Mouse (Mus musculus) midbrain, embryonic 10.5 days (tissue): ENCODE measurements at regions not wholly inside any gene's neighbourhood (a gene's known extent, or its start where the extent isn't known, plus 50 kb on each side); places are given as distances from the start of the nearest gene placed in this dataset. TPM values are rescaled to one million over a fixed set of nuclear protein-coding genes. Genes with fewer than 3 reads are reported as not detected.

Source experiments
- DNase-seq: peaks from one replicate; pipeline ENCODE4 v3.0.0-alpha.2; 2017; ENCODE audit warnings: low spot score
- H3K27ac ChIP-seq: fragments of 300-500 bp; sonication (generic); replicated peaks from 2 replicates; pipeline ENCODE4 v1.5.1; 2016; ENCODE audit warnings: mild to moderate bottlenecking
- H3K27me3 ChIP-seq: fragments of 300-500 bp; sonication (generic); 2 replicates; pipeline ENCODE4 v1.6.1; 2016; ENCODE audit warnings: low read depth, mild to moderate bottlenecking; ENCODE audit not compliant: poor library complexity, severe bottlenecking
- H3K36me3 ChIP-seq: fragments of 300-500 bp; sonication (generic); 2 replicates; pipeline ENCODE4 v1.6.1; 2016; ENCODE audit warnings: mild to moderate bottlenecking, moderate library complexity
- H3K4me1 ChIP-seq: fragments of 300-500 bp; sonication (generic); 2 replicates; pipeline ENCODE4 v1.6.1; 2016
- H3K4me3 ChIP-seq: fragments of 300-500 bp; sonication (generic); 2 replicates; pipeline ENCODE4 v1.5.1; 2016; ENCODE audit warnings: mild to moderate bottlenecking, moderate library complexity
- H3K9me3 ChIP-seq: fragments of 300-500 bp; sonication (generic); replicated peaks from 2 replicates; pipeline ENCODE4 v1.6.1; 2016; ENCODE audit warnings: mild to moderate bottlenecking
- WGBS: fragments of 180-500 bp; shearing (Covaris S2); methylation state at CpG from one replicate; pipeline ENCODE4 v1.1.7; 2016; 5-methylcytosine and 5-hydroxymethylcytosine counted together
- microRNA-seq: library from miRNA; unstranded; fragments of <30 nt; microRNA quantifications from one replicate; pipeline ENCODE4, GENCODE M21; 2017

DNA sequence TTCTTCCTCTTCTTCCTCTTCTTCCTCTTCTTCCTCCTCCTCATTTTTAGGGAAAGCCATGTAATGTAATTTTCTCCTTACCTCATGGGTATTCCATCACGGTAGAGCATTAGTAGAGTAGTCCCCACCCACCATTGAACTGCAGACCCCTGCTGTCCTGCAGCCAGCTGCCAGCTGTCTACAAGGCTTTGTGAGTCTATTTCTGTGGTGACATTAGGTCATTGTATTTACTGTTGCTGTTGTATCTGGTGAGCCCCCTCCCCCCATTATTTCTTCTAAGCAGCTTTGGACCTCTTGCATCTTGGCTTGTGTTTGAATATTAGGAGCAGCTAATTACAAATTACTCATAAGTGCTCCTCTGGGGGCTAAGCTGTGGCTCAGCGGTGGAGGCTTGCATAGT is 66.0 kb upstream of the Zfhx3 start:
- Histone ChIP-seq H3K4me3 (no peak overlapping the region), H3K27me3 (peaks cover 13% of the 10 kb centered on the region), H3K27ac (no peak overlapping the region), H3K9me3 (no peaks in the 10 kb centered on the region; the same call in 1 of the 2 replicates), H3K4me1 (peaks cover 16% of the 10 kb centered on the region), H3K36me3 (no peaks in the 10 kb centered on the region)
- DNase-seq, result no peak
- 58% methylated on average over 2 of the region's 2 CpGs for WGBS

DNA sequence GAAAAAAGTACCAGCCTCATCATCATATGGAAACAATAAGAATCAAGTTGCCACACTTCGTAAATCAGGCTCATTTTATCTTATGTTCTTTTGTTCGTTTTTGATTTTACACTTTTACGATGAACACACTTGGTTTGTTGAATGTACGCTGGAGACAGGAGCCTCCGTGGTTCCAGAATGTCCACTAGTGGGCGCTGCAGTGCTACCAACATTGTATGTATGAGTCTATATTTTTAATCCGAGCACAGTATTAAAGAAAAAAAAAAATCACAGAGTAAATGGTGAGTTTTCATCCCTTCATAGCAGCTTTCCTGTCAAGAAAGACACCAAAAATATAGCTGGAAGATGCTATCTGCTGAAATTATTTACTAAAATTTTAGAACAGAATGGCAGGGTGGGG is 60.6 kb upstream of the Zfhx3 start:
- Histone ChIP-seq H3K4me1 (peaks cover 28% of the 10 kb centered on the region), H3K36me3 (no peaks in the 10 kb centered on the region), H3K4me3 (no peak overlapping the region), H3K9me3 (no peaks in the 10 kb centered on the region), H3K27ac (no peak overlapping the region), H3K27me3 (peaks cover 13% of the 10 kb centered on the region)
- no peak for DNase-seq
- WGBS, result 35% methylated on average over 7 of the region's 7 CpGs

DNA sequence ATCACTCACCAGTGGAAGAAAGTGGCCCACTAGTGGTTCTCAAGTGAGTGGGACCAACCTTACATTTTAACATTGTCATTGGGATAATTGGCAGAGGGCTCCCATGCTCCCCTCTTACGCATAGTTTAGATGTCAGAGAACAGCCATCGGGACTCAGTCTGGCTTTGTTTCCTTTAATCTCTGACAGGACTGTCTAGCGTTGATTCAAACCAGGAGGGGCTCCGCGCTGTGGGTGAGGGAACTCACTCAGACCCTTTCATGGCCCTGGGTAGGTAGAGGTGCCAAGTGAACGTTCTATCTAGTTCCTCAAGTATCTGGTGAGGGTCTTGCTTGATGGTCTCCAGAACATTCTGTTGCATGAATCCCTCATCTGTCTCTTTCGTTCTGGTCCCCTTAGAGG is 56.9 kb upstream of the Zfhx3 start:
- H3K9me3 ChIP-seq, result no peaks in the 10 kb centered on the region
- H3K27ac ChIP-seq, result peak overlapping the region; percentile 43
- peaks cover 36% of the 10 kb centered on the region for H3K4me1 ChIP-seq
- no peak overlapping the region for H3K4me3 ChIP-seq
- H3K27me3 ChIP-seq, result no peaks in the 10 kb centered on the region
- H3K36me3 ChIP-seq, result no peaks in the 10 kb centered on the region
- 61% methylated on average over 7 of the region's 7 CpGs for WGBS
- DNase-seq, result no peak

DNA sequence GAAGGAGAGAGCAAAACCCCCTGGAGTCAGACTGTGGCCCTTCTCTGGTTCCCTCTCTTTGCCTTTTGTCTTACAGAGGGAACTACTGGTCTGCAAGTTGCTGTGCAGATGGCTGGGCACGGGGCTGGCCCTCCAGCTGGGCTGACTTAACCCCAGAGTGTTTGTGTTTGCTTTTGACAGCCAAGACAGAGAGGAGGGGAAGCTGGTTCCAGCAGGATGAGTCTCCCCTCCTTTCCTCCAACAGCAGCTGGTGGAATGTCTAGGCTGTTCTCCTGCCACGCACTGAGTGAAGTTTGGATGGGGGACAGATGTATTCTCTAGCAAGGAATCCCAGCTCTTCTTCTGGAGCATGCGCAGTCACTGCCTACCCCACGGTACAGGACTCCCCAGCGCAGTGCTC is 56.5 kb upstream of the Zfhx3 start:
- Histone ChIP-seq H3K4me1 (peaks cover 36% of the 10 kb centered on the region), H3K4me3 (no peak overlapping the region), H3K27ac (peak overlapping the region; percentile 43), H3K36me3 (no peaks in the 10 kb centered on the region), H3K9me3 (no peaks in the 10 kb centered on the region), H3K27me3 (no peaks in the 10 kb centered on the region)
- DNase-seq, result peak; percentile 50
- 65% methylated on average over 5 of the region's 5 CpGs for WGBS

DNA sequence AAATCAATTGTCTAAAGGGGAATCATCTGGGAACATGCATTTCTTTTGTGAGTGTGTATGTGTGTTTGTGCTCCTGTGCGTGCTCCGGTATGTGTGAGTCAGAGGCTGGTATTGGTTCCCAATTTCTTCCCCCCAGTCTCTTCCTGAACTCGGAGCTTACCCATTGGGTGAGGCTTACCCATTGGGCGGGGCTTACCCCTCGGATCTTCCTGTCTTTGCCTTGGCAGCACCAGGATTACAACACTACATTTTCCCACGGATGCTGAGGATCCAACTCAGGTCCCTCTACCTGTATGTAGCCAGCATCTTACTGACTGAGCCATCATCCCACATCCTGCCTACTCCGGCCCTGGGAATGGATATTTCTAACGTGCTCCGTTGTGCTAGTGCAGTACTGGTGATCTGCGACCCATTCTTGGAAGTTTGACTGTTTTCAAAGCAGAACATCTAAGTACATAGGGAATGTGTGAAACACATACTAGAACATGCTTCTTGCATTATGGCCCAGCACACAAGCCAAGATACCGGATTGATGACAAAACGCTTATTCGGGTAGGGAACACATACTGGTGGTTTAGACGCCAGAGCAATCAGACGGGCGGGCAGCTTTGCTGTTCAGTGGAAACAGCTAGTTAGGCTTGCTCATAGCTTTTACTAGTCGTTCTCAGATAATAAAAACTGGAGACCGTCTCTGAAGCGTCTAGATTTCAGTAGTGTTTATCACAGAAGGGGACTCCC is 55.8 kb upstream of the Zfhx3 start:
- WGBS, result 91% methylated on average over 19 of the region's 19 CpGs
- no peaks in the 10 kb centered on the region for H3K9me3 ChIP-seq
- DNase-seq, result no peak
- H3K27ac ChIP-seq, result no peak overlapping the region
- peaks cover 36% of the 10 kb centered on the region for H3K4me1 ChIP-seq
- H3K36me3 ChIP-seq, result no peaks in the 10 kb centered on the region
- no peak overlapping the region for H3K4me3 ChIP-seq
- no peaks in the 10 kb centered on the region for H3K27me3 ChIP-seq

DNA sequence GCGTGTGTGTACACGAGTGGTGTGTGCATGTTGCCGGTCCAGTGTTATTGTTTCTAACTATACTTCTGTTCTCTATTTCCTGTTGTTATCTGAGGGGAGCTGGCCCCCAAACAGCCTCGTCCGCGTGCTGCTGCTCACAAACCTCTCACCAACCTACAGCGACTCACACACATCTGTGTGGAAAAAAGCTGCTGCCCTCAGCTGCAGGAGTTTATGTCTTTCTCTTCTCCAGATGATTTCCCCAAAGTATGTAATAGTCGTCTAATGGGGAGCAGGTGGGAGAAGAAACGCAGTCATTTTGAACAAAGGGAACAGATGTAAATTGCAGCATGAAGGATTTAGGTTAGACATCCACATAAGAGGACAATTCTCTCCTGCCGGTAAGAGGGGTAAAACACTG is 55.1 kb upstream of the Zfhx3 start:
- Histone ChIP-seq H3K36me3 (no peaks in the 10 kb centered on the region), H3K4me1 (peaks cover 34% of the 10 kb centered on the region), H3K9me3 (no peaks in the 10 kb centered on the region), H3K4me3 (no peak overlapping the region), H3K27me3 (no peaks in the 10 kb centered on the region), H3K27ac (no peak overlapping the region)
- WGBS, result 60% methylated on average over 10 of the region's 10 CpGs
- DNase-seq, result no peak

DNA sequence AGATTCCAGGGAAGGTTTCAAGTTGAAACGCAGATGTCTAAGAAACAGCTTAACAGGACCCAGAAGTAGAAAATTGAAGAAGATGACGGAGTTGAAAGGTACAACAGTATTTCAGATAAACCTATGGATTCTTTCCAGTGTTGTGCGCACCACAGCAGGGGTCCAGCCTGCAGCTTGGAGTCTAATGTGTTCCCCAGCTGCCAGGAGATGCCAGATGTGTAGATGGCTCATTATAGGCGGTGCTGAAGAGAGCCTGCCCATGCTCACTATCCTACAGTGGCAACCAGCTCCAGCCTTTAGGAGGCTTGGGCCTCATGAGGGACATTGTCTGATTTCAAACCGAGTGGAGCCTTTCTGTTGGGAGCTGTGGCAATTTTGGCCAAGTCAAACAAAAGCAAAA is 51.5 kb upstream of the Zfhx3 start:
- Histone ChIP-seq H3K27ac (no peak overlapping the region), H3K4me1 (peaks cover 10% of the 10 kb centered on the region), H3K4me3 (no peak overlapping the region), H3K27me3 (no peaks in the 10 kb centered on the region), H3K36me3 (no peaks in the 10 kb centered on the region), H3K9me3 (no peaks in the 10 kb centered on the region)
- WGBS, result 84% methylated on average over 5 of the region's 5 CpGs
- DNase-seq, result no peak

Small RNA genes lying in the stretch of these regions (microRNA-seq; reads per million reads assigned to microRNA genes)
- gene Gm22825, result not detected
- not detected for gene Gm23646
